Mouse (Mus musculus): ENCODE data around the gene Anxa7. TPM values are rescaled to one million over a fixed set of nuclear protein-coding genes. Genes with fewer than 3 reads are reported as not detected.

Gene Anxa7
- total and polyA plus RNA-seq, 3 experiments, result 60.2 to 99.3 (median 89.2) TPM

GRCm38 (mm10) chr14:20423046-20423445, 56.9 kb downstream of the Anxa7 start:
- Histone ChIP-seq H3K4me1 (ENCODE audit: control insufficient read depth in 1 of 2, insufficient read depth in 2 of 2) (peaks cover 9 to 16% of the 10 kb centered on the region in 2 experiments), H3K9me3 (replicated peaks; ENCODE audit: low read length) (no peaks in the 10 kb centered on the region), H3K9ac (ENCODE audit: insufficient read depth, low read depth) (no peak overlapping the region), H3K79me2 (replicated peaks; ENCODE audit: control insufficient read depth, extremely low read depth, insufficient read depth, poor library complexity, severe bottlenecking) (no peaks in the 10 kb centered on the region), H3K4me2 (ENCODE audit: insufficient read depth, low read depth, poor library complexity, severe bottlenecking) (no peak overlapping the region), H3K27me3 (replicated peaks) (no peaks in the 10 kb centered on the region), H3K27ac (ENCODE audit: insufficient read depth, low read depth) (no peak overlapping the region), H3K4me3 (replicated peaks in 1 of 3; ENCODE audit: low read depth in 2 of 3, low read length in 2 of 3, poor library complexity in 1 of 3) (no peak overlapping the region), H3K36me3 (replicated peaks in 1 of 2; ENCODE audit: control insufficient read depth in 1 of 2, insufficient read depth in 1 of 2, low read length in 1 of 2) (no peaks in the 10 kb centered on the region)
- in situ Hi-C loops (cut with MboI; ENCODE audit: low pct_ligation_motif_present, low pct_unique_long_range_greater_than_20kb, low sequenced_read_pairs) (no loop called here), dilution Hi-C loops (cut with MboI; ENCODE audit: extremely low pct_ligation_motif_present, extremely low pct_unique_long_range_greater_than_20kb, low sequenced_read_pairs) (no loop called here)
- no peak for TF ChIP-seq ZC3H11A (IDR thresholded peaks at IDR 0.05; ENCODE audit: low read depth, low read length)
- DNase-seq (ENCODE audit: extremely low read depth), result no peak

DNA sequence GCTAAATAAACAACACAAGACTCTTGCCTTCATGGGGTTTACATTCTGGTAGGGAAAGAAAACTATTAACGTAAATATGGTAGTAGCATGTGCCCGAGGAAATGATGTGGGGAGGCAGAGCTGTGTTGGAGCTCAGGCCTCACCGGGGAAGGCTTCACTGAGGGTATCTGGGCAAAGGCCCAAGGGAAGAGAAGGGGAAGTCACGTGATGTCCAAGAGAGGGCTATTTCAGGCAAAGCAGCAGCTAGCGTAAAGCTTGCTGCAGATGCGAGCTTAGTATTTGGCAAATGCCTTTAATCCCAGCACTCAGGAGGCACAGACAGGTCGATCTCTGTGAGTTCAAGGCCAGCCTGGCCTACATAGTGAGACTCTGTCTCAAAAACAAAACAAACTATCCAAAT, 57.7 kb downstream of the Anxa7 start:
- no peak overlapping the region for H3K9ac ChIP-seq (ENCODE audit: insufficient read depth, low read depth)
- H3K27me3 ChIP-seq (replicated peaks), result no peaks in the 10 kb centered on the region
- H3K4me2 ChIP-seq (ENCODE audit: insufficient read depth, low read depth, poor library complexity, severe bottlenecking), result no peak overlapping the region
- TF ChIP-seq USF1 (IDR thresholded peaks at IDR 0.05; ENCODE audit: low read depth, low read length), result peak; percentile 84
- no peak for TF ChIP-seq ETS1 (conservative IDR thresholded peaks at IDR 0.05; ENCODE audit: low read depth, low read length)
- no peak for TF ChIP-seq POLR2A (IDR thresholded peaks at IDR 0.05; ENCODE audit: low read depth, low read length)
- no peak for TF ChIP-seq UBTF (IDR thresholded peaks at IDR 0.05; ENCODE audit: low read depth, low read length)
- no peak for TF ChIP-seq NRF1 (IDR thresholded peaks at IDR 0.05; ENCODE audit: low read depth, low read length)
- TF ChIP-seq NELFE (IDR thresholded peaks at IDR 0.05; ENCODE audit: low read depth, low read length), result no peak
- no peak for TF ChIP-seq KAT2A (IDR thresholded peaks at IDR 0.05; ENCODE audit: insufficient replicate concordance, low read length)
- no peak for TF ChIP-seq ELF1 (IDR thresholded peaks at IDR 0.05; ENCODE audit: low read depth, low read length)
- peak; percentile 66; the same call in 1 of the 2 replicates for TF ChIP-seq MEF2A (IDR thresholded peaks at IDR 0.05; ENCODE audit: borderline replicate concordance, low read depth, low read length)
- TF ChIP-seq USF2 (conservative IDR thresholded peaks at IDR 0.05; ENCODE audit: low read depth, low read length), result peak; percentile 80
- TF ChIP-seq MYC (IDR thresholded peaks at IDR 0.05; ENCODE audit: low read depth, low read length), result no peak
- no peak for TF ChIP-seq EP300 (IDR thresholded peaks at IDR 0.05; ENCODE audit: low read length)
- TF ChIP-seq MAX (IDR thresholded peaks at IDR 0.05; ENCODE audit: low read length), result peak; percentile 50; the same call in 1 of the 2 replicates
- peak; percentile 66 for TF ChIP-seq BHLHE40 (IDR thresholded peaks at IDR 0.05; ENCODE audit: low read depth, low read length)
- no peaks in the 10 kb centered on the region for H3K79me2 ChIP-seq (replicated peaks; ENCODE audit: control insufficient read depth, extremely low read depth, insufficient read depth, poor library complexity, severe bottlenecking)
- dilution Hi-C loops (cut with MboI; ENCODE audit: extremely low pct_ligation_motif_present, extremely low pct_unique_long_range_greater_than_20kb, low sequenced_read_pairs) (no loop called here), in situ Hi-C loops (cut with MboI; ENCODE audit: low pct_ligation_motif_present, low pct_unique_long_range_greater_than_20kb, low sequenced_read_pairs) (no loop called here)
- no peak overlapping the region for H3K4me3 ChIP-seq (replicated peaks in 1 of 3; ENCODE audit: low read depth in 2 of 3, low read length in 2 of 3, poor library complexity in 1 of 3)
- no peaks in the 10 kb centered on the region for H3K36me3 ChIP-seq (replicated peaks in 1 of 2; ENCODE audit: control insufficient read depth in 1 of 2, insufficient read depth in 1 of 2, low read length in 1 of 2)
- no peak overlapping the region for H3K27ac ChIP-seq (ENCODE audit: insufficient read depth, low read depth)
- no peaks in the 10 kb centered on the region for H3K9me3 ChIP-seq (replicated peaks; ENCODE audit: low read length)
- peak; percentile 41 for DNase-seq (ENCODE audit: extremely low read depth)
- H3K4me1 ChIP-seq (ENCODE audit: control insufficient read depth in 1 of 2, insufficient read depth in 2 of 2), result peaks cover 9 to 16% of the 10 kb centered on the region in 2 experiments

Other genes starting within 250 kb of the Anxa7 start
- gene Kcnk16, start 210.9 kb downstream of the Anxa7 start, total RNA-seq (2012; rRNA removed), result not detected in 2 replicates
- gene Kcnk16, start 210.9 kb downstream of the Anxa7 start, total RNA-seq (2014; rRNA removed), result not detected in 2 replicates
- gene Kcnk16, start 210.9 kb downstream of the Anxa7 start, polyA plus RNA-seq (2012; ENCODE audit: insufficient read length, low read depth), result not detected in 2 replicates
- 11.2 and 14.8 TPM in 2 replicates for gene Nudt13, start 185.4 kb downstream of the Anxa7 start, total RNA-seq (2012; rRNA removed)
- 10.9 and 12.9 TPM in 2 replicates for gene Nudt13, start 185.4 kb downstream of the Anxa7 start, total RNA-seq (2014; rRNA removed)
- 11.1 and 11.4 TPM in 2 replicates for gene Nudt13, start 185.4 kb downstream of the Anxa7 start, polyA plus RNA-seq (2012; ENCODE audit: insufficient read length, low read depth)
- 61.4 and 72.5 TPM in 2 replicates for gene Ecd, start 132.0 kb downstream of the Anxa7 start, total RNA-seq (2012; rRNA removed)
- 105 TPM in 2 replicates for gene Ecd, start 132.0 kb downstream of the Anxa7 start, total RNA-seq (2014; rRNA removed)
- gene Ecd, start 132.0 kb downstream of the Anxa7 start, polyA plus RNA-seq (2012; ENCODE audit: insufficient read length, low read depth), result 98.3 and 112 TPM in 2 replicates
- 15.8 and 16.7 TPM in 2 replicates for gene Fam149b, start 132.0 kb downstream of the Anxa7 start, total RNA-seq (2012; rRNA removed)
- 19.3 and 21.9 TPM in 2 replicates for gene Fam149b, start 132.0 kb downstream of the Anxa7 start, total RNA-seq (2014; rRNA removed)
- 19.8 and 20.0 TPM in 2 replicates for gene Fam149b, start 132.0 kb downstream of the Anxa7 start, polyA plus RNA-seq (2012; ENCODE audit: insufficient read length, low read depth)
- 123 and 147 TPM in 2 replicates for gene Dnajc9, start 91.2 kb downstream of the Anxa7 start, total RNA-seq (2012; rRNA removed)
- gene Dnajc9, start 91.2 kb downstream of the Anxa7 start, total RNA-seq (2014; rRNA removed), result 223 and 261 TPM in 2 replicates
- gene Dnajc9, start 91.2 kb downstream of the Anxa7 start, polyA plus RNA-seq (2012; ENCODE audit: insufficient read length, low read depth), result 166 and 208 TPM in 2 replicates
- 112 and 128 TPM in 2 replicates for gene Mrps16, start 86.5 kb downstream of the Anxa7 start, total RNA-seq (2012; rRNA removed)
- 92.9 and 97.2 TPM in 2 replicates for gene Mrps16, start 86.5 kb downstream of the Anxa7 start, total RNA-seq (2014; rRNA removed)
- gene Mrps16, start 86.5 kb downstream of the Anxa7 start, polyA plus RNA-seq (2012; ENCODE audit: insufficient read length, low read depth), result 107 and 110 TPM in 2 replicates
- 0.04 and 0.08 TPM in 2 replicates for gene Cfap70, start 27.9 kb downstream of the Anxa7 start, total RNA-seq (2012; rRNA removed)
- gene Cfap70, start 27.9 kb downstream of the Anxa7 start, total RNA-seq (2014; rRNA removed), result not detected in 2 replicates
- gene Cfap70, start 27.9 kb downstream of the Anxa7 start, polyA plus RNA-seq (2012; ENCODE audit: insufficient read length, low read depth), result 0.07 and 0.36 TPM in 2 replicates
- gene Mss51, start 16.8 kb upstream of the Anxa7 start, total RNA-seq (2012; rRNA removed), result 0.59 and 0.63 TPM in 2 replicates
- gene Mss51, start 16.8 kb upstream of the Anxa7 start, total RNA-seq (2014; rRNA removed), result 0.45 and 0.47 TPM in 2 replicates
- gene Mss51, start 16.8 kb upstream of the Anxa7 start, polyA plus RNA-seq (2012; ENCODE audit: insufficient read length, low read depth), result 1.1 and 1.5 TPM in 2 replicates
- 23.6 and 25.7 TPM in 2 replicates for gene Ppp3cb, start 66.4 kb upstream of the Anxa7 start, total RNA-seq (2012; rRNA removed)
- gene Ppp3cb, start 66.4 kb upstream of the Anxa7 start, total RNA-seq (2014; rRNA removed), result 50.6 and 55.3 TPM in 2 replicates
- gene Ppp3cb, start 66.4 kb upstream of the Anxa7 start, polyA plus RNA-seq (2012; ENCODE audit: insufficient read length, low read depth), result 53.8 and 61.1 TPM in 2 replicates
- gene Usp54, start 160.9 kb upstream of the Anxa7 start, total RNA-seq (2012; rRNA removed), result 5.3 TPM in 2 replicates
- 4.5 and 5.4 TPM in 2 replicates for gene Usp54, start 160.9 kb upstream of the Anxa7 start, total RNA-seq (2014; rRNA removed)
- gene Usp54, start 160.9 kb upstream of the Anxa7 start, polyA plus RNA-seq (2012; ENCODE audit: insufficient read length, low read depth), result 9.1 and 11.7 TPM in 2 replicates
- 1.0 and 1.7 TPM in 2 replicates for gene Myoz1, start 176.4 kb upstream of the Anxa7 start, total RNA-seq (2012; rRNA removed)
- 1.6 and 2.4 TPM in 2 replicates for gene Myoz1, start 176.4 kb upstream of the Anxa7 start, total RNA-seq (2014; rRNA removed)
- gene Myoz1, start 176.4 kb upstream of the Anxa7 start, polyA plus RNA-seq (2012; ENCODE audit: insufficient read length, low read depth), result 2.3 and 2.6 TPM in 2 replicates
- 0.04 TPM in 2 replicates for gene Synpo2l, start 188.2 kb upstream of the Anxa7 start, total RNA-seq (2012; rRNA removed)
- gene Synpo2l, start 188.2 kb upstream of the Anxa7 start, total RNA-seq (2014; rRNA removed), result not detected in 2 replicates
- 0.13 and 0.26 TPM in 2 replicates for gene Synpo2l, start 188.2 kb upstream of the Anxa7 start, polyA plus RNA-seq (2012; ENCODE audit: insufficient read length, low read depth)
- gene Sec24c, start 194.2 kb upstream of the Anxa7 start, total RNA-seq (2012; rRNA removed), result 95.9 and 103 TPM in 2 replicates
- 51.2 and 57.0 TPM in 2 replicates for gene Sec24c, start 194.2 kb upstream of the Anxa7 start, total RNA-seq (2014; rRNA removed)
- 107 and 122 TPM in 2 replicates for gene Sec24c, start 194.2 kb upstream of the Anxa7 start, polyA plus RNA-seq (2012; ENCODE audit: insufficient read length, low read depth)
- 2.6 and 2.9 TPM in 2 replicates for gene Fut11, start 214.8 kb upstream of the Anxa7 start, total RNA-seq (2012; rRNA removed)
- 3.5 and 3.7 TPM in 2 replicates for gene Fut11, start 214.8 kb upstream of the Anxa7 start, total RNA-seq (2014; rRNA removed)
- gene Fut11, start 214.8 kb upstream of the Anxa7 start, polyA plus RNA-seq (2012; ENCODE audit: insufficient read length, low read depth), result 3.8 and 4.0 TPM in 2 replicates
- gene Chchd1, start 222.9 kb upstream of the Anxa7 start, total RNA-seq (2012; rRNA removed), result 184 and 191 TPM in 2 replicates
- gene Chchd1, start 222.9 kb upstream of the Anxa7 start, total RNA-seq (2014; rRNA removed), result 391 and 402 TPM in 2 replicates
- gene Chchd1, start 222.9 kb upstream of the Anxa7 start, polyA plus RNA-seq (2012; ENCODE audit: insufficient read length, low read depth), result 157 and 166 TPM in 2 replicates
- 22.6 and 22.8 TPM in 2 replicates for gene Zswim8, start 227.4 kb upstream of the Anxa7 start, total RNA-seq (2012; rRNA removed)
- gene Zswim8, start 227.4 kb upstream of the Anxa7 start, total RNA-seq (2014; rRNA removed), result 8.7 and 9.5 TPM in 2 replicates
- gene Zswim8, start 227.4 kb upstream of the Anxa7 start, polyA plus RNA-seq (2012; ENCODE audit: insufficient read length, low read depth), result 33.9 and 39.6 TPM in 2 replicates

Data from CH12.LX (cell line).